Mouse (Mus musculus) hindbrain, embryonic 14.5 days (tissue): ENCODE measurements at regions not wholly inside any gene's neighbourhood (a gene's known extent, or its start where the extent isn't known, plus 50 kb on each side); places are given as distances from the start of the nearest gene placed in this dataset.

Experiments used
- ATAC-seq: fragments of 200-750 bp; cut with Nextera tagmentation; 2 replicates; pipeline ENCODE4 v1.8.0; 2017; ENCODE audit warnings: moderate number of reproducible peaks, mild to moderate bottlenecking, moderate TSS enrichment, moderate library complexity; ENCODE audit not compliant: low FRiP score
- DNase-seq: peaks from one replicate; pipeline ENCODE4 v3.0.0-alpha.2; 2015; ENCODE audit warnings: low spot score
- H3K27ac ChIP-seq: fragments of 300-500 bp; sonication (generic); 2 replicates; pipeline ENCODE4 v1.5.1; 2014; ENCODE audit warnings: mild to moderate bottlenecking, moderate library complexity
- H3K27me3 ChIP-seq: fragments of 300-500 bp; sonication (generic); 2 replicates; pipeline ENCODE4 v1.6.1; 2014; ENCODE audit warnings: mild to moderate bottlenecking, low read length, mixed read lengths; ENCODE audit not compliant: control insufficient read depth, insufficient read depth
- H3K36me3 ChIP-seq: fragments of 300-500 bp; sonication (generic); replicated peaks from 2 replicates; pipeline ENCODE4 v1.6.1; 2014; ENCODE audit not compliant: control insufficient read depth, insufficient read depth
- H3K4me1 ChIP-seq: fragments of 300-500 bp; sonication (generic); replicated peaks from 2 replicates; pipeline ENCODE4 v1.6.1; 2014; ENCODE audit warnings: antibody characterized with exemption, low read length, mixed read lengths; ENCODE audit not compliant: control insufficient read depth, insufficient read depth
- H3K4me2 ChIP-seq: fragments of 300-500 bp; sonication (generic); replicated peaks from 2 replicates; pipeline ENCODE4 v1.6.1; 2014; ENCODE audit warnings: mild to moderate bottlenecking, moderate library complexity
- H3K4me3 ChIP-seq: fragments of 300-500 bp; sonication (generic); replicated peaks from 2 replicates; pipeline ENCODE4 v1.5.1; 2014; ENCODE audit warnings: mild to moderate bottlenecking, low read length
- H3K9ac ChIP-seq: fragments of 300-500 bp; sonication (generic); 2 replicates; pipeline ENCODE4 v1.6.1; 2014
- H3K9me3 ChIP-seq: fragments of 300-500 bp; sonication (generic); 2 replicates; pipeline ENCODE4 v1.6.1; 2016; ENCODE audit warnings: low read length; ENCODE audit not compliant: control insufficient read depth
- WGBS: fragments of 180-500 bp; shearing (Covaris S2); extraction: QIAGEN DNeasy Blood & Tissue Kit; methylation state at CpG from one replicate; pipeline ENCODE4 v1.1.7; 2014; 5-methylcytosine and 5-hydroxymethylcytosine counted together

DNA sequence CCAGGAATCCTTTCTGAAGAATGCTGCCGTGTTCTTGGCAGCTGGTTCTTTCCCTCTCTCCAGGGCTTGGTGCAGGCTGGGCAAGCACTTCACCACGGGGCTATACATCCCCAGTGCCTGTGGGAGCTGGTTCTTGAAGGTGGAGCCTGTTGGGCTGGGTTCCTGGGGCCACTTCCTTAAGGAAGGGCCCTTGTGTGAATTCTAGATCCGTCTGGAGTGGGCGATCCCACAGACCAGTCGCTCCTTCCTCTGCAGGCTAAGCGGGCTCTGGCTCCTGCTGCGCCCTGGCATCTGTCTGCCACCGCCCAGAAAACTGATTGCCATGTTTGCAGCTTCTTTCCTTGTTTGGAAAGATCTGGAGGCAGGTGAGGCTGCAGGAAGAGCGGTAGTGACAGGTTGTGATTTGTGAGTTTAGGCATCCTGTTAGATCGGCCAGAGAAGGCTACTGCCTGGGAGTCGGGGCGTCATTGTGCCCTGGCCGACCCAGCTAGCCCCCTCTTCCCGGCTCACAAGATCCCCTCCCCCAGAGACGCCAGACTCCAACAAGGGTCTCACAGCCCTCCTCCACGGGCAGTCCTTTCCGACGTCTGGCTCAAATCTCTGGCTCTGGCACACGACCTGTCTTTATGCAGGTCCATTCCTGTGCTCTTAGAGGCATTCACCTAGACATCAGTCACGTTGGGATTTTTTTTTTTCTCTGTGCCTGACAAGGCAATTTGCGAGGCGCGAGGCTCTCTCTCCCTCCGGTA, 135.6 kb downstream of the Nectin1 start:
- peak overlapping the region; percentile 26 for H3K4me3 ChIP-seq
- ATAC-seq (peak; percentile 31; the same call in 1 of the 2 replicates), DNase-seq (no peak)
- peaks cover 12% of the 10 kb centered on the region; the same call in 1 of the 2 replicates for H3K4me1 ChIP-seq
- peak overlapping the region; percentile 53 for H3K9ac ChIP-seq
- WGBS: 2% methylated on average over 24 of the region's 24 CpGs
- no peaks in the 10 kb centered on the region for H3K36me3 ChIP-seq
- peak overlapping the region; percentile 58 for H3K4me2 ChIP-seq
- no peak overlapping the region for H3K27ac ChIP-seq
- H3K27me3 ChIP-seq: no peaks in the 10 kb centered on the region; the same call in 1 of the 2 replicates
- no peaks in the 10 kb centered on the region for H3K9me3 ChIP-seq

GRCm38 (mm10) chr9:43879969-43880396, 136.2 kb downstream of the Nectin1 start:
- under 1% methylated on average over 26 of the region's 26 CpGs for WGBS
- Histone ChIP-seq H3K9me3 (no peaks in the 10 kb centered on the region), H3K27ac (no peak overlapping the region), H3K9ac (peak overlapping the region; percentile 53), H3K4me2 (peak overlapping the region; percentile 58), H3K36me3 (no peaks in the 10 kb centered on the region), H3K4me3 (peak overlapping the region; percentile 26), H3K27me3 (no peaks in the 10 kb centered on the region), H3K4me1 (peaks cover 12% of the 10 kb centered on the region; the same call in 1 of the 2 replicates)
- ATAC-seq (peak; percentile 75), DNase-seq (peak; percentile 63)

DNA sequence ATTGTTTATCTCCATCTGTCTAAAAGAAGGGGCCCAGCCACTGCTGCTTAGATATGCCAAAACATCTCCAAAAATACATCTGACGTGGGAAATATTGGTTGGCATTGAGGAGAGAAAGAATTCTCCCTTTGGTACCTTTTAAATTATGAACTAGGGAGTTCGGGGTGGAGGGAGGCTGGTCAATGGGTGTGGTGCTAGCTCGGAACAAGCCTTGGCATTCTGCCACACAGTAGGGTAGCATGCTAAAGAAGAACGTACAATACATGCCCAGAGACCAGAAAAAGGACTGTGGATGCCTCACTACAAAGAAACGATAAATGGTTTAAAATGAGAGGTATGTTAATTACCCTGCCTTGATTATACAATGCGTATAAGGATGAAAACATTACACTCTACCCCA, 149.3 kb downstream of the Nectin1 start:
- no peak overlapping the region for H3K27ac ChIP-seq
- DNase-seq (no peak), ATAC-seq (no peak)
- no peak overlapping the region for H3K4me2 ChIP-seq
- H3K4me1 ChIP-seq: no peaks in the 10 kb centered on the region
- no peaks in the 10 kb centered on the region for H3K9me3 ChIP-seq
- no peaks in the 10 kb centered on the region for H3K27me3 ChIP-seq
- no peak overlapping the region for H3K4me3 ChIP-seq
- no peak overlapping the region for H3K9ac ChIP-seq
- 43% methylated on average over 6 of the region's 6 CpGs for WGBS
- H3K36me3 ChIP-seq: no peaks in the 10 kb centered on the region

DNA sequence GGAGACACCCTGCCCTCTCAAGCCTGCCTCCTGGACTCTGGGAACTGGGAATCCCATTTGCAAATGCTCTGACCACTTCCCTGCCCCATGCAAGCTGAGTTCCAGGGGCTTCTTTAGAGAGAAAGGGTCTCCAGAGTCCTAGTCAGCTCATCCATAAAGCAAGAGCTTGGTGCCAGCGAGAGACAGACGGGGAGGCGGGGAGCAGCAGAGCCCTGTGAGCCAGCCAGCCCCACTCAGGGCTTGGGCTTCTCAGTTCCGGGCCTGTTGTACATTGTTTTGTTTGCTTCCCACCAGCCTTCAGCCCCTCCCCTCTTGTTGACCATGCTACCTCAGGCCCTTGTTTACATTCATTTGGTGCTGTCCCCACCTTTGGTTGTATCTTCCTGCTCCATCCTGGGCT, 143.9 kb upstream of the Thy1 start:
- DNase-seq (no peak), ATAC-seq (no peak)
- 12% methylated on average over 4 of the region's 4 CpGs for WGBS
- H3K27ac ChIP-seq: no peak overlapping the region
- no peak overlapping the region for H3K4me2 ChIP-seq
- H3K27me3 ChIP-seq: no peaks in the 10 kb centered on the region
- H3K4me3 ChIP-seq: no peak overlapping the region
- peaks cover 6% of the 10 kb centered on the region; the same call in 1 of the 2 replicates for H3K4me1 ChIP-seq
- H3K9ac ChIP-seq: no peak overlapping the region
- no peaks in the 10 kb centered on the region for H3K9me3 ChIP-seq
- no peaks in the 10 kb centered on the region for H3K36me3 ChIP-seq

GRCm38 (mm10) chr9:43908325-43908724, 134.9 kb upstream of the Thy1 start:
- Histone ChIP-seq H3K27ac (no peak overlapping the region), H3K4me1 (no peaks in the 10 kb centered on the region), H3K36me3 (no peaks in the 10 kb centered on the region), H3K4me3 (no peak overlapping the region), H3K4me2 (no peak overlapping the region), H3K9me3 (no peaks in the 10 kb centered on the region), H3K9ac (no peak overlapping the region), H3K27me3 (no peaks in the 10 kb centered on the region)
- DNase-seq (no peak), ATAC-seq (no peak)
- WGBS: 82% methylated on average over 4 of the region's 4 CpGs

DNA sequence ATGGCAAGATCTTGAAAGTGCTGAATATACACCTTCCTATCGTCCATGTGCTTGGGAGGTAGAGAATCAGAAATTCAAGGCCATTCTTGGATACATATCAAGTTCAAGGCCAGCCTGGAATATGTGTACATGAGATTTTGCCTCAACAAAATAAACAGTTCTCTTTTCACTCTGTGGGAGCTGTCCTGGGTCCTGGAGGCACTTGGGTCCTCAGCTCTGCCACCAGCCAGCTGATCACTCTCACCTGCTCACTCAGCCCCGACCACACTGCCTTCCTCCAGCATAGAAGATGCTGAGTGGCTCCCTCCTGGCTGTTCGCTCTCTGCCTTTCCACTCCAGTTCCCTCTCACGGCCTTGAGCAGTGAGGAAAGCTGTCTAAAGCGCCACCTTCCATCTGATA, 128.2 kb upstream of the Thy1 start:
- H3K4me2 ChIP-seq: no peak overlapping the region
- DNase-seq: no peak
- no peaks in the 10 kb centered on the region for H3K36me3 ChIP-seq
- H3K27ac ChIP-seq: no peak overlapping the region
- ATAC-seq: no peak
- peaks cover 6% of the 10 kb centered on the region; the same call in 1 of the 2 replicates for H3K27me3 ChIP-seq
- 67% methylated on average over 5 of the region's 5 CpGs for WGBS
- H3K9ac ChIP-seq: no peak overlapping the region
- H3K4me1 ChIP-seq: peaks cover 14% of the 10 kb centered on the region
- no peaks in the 10 kb centered on the region for H3K9me3 ChIP-seq
- no peak overlapping the region for H3K4me3 ChIP-seq

DNA sequence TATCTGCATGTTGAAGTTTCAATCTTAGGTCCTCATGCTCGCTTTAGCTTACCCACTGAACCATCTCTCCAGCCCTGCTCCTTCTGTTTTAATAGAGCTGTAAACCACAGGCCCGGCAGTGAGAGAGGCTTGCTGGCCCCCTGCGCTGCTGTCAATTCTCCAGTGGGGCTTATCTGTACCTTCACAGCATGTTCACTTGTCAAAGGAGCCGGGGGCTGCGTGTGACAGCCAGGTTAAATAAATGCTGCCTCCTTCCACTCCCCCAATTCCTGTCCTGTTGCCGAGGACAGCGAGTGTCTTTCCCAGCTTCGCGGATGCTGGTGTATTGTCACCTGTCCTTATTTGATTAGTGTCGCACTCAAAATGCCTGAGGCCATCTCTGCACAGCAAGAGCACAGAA, 125.7 kb upstream of the Thy1 start:
- H3K27ac ChIP-seq: no peak overlapping the region
- peaks cover 30% of the 10 kb centered on the region for H3K4me1 ChIP-seq
- no peak for ATAC-seq
- H3K27me3 ChIP-seq: peaks cover 6% of the 10 kb centered on the region; the same call in 1 of the 2 replicates
- no peak overlapping the region for H3K4me2 ChIP-seq
- DNase-seq: no peak
- H3K4me3 ChIP-seq: no peak overlapping the region
- whole genome bisulfite sequencing: 23% methylated on average over 10 of the region's 10 CpGs
- no peak overlapping the region for H3K9ac ChIP-seq
- no peaks in the 10 kb centered on the region for H3K9me3 ChIP-seq
- H3K36me3 ChIP-seq: no peaks in the 10 kb centered on the region

- Histone ChIP-seq H3K27me3 (peaks cover 6% of the 10 kb centered on the region; the same call in 1 of the 2 replicates), H3K4me2 (0 out of 2 replicates have a peak overlapping the region, but pooled peaks have one; percentile 23), H3K4me1 (peaks cover 37% of the 10 kb centered on the region), H3K9me3 (no peaks in the 10 kb centered on the region), H3K27ac (peak overlapping the region; percentile 41; the same call in 1 of the 2 replicates), H3K36me3 (no peaks in the 10 kb centered on the region), H3K9ac (0 out of 2 replicates have a peak overlapping the region, but pooled peaks have one; percentile 29), H3K4me3 (no peak overlapping the region)
- WGBS: 43% methylated on average over 17 of the region's 17 CpGs
- ATAC-seq (no peak), DNase-seq (no peak)
Observed at GRCm38 (mm10) chr9:43919010-43919409, 124.2 kb upstream of the Thy1 start.

GRCm38 (mm10) chr9:43920053-43920754, 123.0 kb upstream of the Thy1 start:
- Histone ChIP-seq H3K27me3 (peaks cover 6% of the 10 kb centered on the region; the same call in 1 of the 2 replicates), H3K4me2 (0 out of 2 replicates have a peak overlapping the region, but pooled peaks have one; percentile 18), H3K4me1 (peaks cover 37% of the 10 kb centered on the region), H3K9ac (no peak overlapping the region), H3K9me3 (no peaks in the 10 kb centered on the region), H3K27ac (peak overlapping the region; percentile 41), H3K36me3 (no peaks in the 10 kb centered on the region), H3K4me3 (no peak overlapping the region)
- ATAC-seq (peak; percentile 63), DNase-seq (peak; percentile 85)
- WGBS: 9% methylated on average over 24 of the region's 24 CpGs
